Mouse (Mus musculus) liver, postnatal 0 days (tissue): ENCODE measurements around the gene Apobec3.

ENCODE experiments used
- CTCF ChIP-seq: sonication (generic); IDR thresholded peaks from 2 replicates; pipeline ENCODE4 v1.5.1; 2016; ENCODE audit warnings: antibody characterized with exemption, low read depth
- EP300 ChIP-seq: IDR thresholded peaks from 2 replicates; pipeline ENCODE4 v1.6.1; 2016; ENCODE audit warnings: antibody characterized with exemption, low read depth, mild to moderate bottlenecking

- TF ChIP-seq EP300 (no peak), CTCF (no peak)
These were observed 9.9 kb downstream of the Apobec3 start for GRCm38 (mm10) chr15:79901399-79901798.
